Mouse (Mus musculus) E14TG2a.4 (cell line): ENCODE data around the gene Cpm.
"Not testable (repeated sequence)": the region's sequence is repeated elsewhere in the genome, so short reads cannot be mapped to it uniquely, and the experiment has no call there.

Source experiments
- H3K27me3 ChIP-seq: 2 replicates; pipeline ENCODE4 v1.6.1; 2014; ENCODE audit warnings: low read length, control low read depth; ENCODE audit not compliant: insufficient read depth
- H3K36me3 ChIP-seq: 2 replicates; pipeline ENCODE4 v1.6.1; 2014; ENCODE audit warnings: low read length, control low read depth; ENCODE audit not compliant: insufficient read depth
- H3K4me1 ChIP-seq: replicated peaks from 2 replicates; pipeline ENCODE4 v1.6.1; 2014; ENCODE audit warnings: low read depth, low read length, control low read depth
- H3K4me3 ChIP-seq: replicated peaks from 2 replicates; pipeline ENCODE4 v1.5.1; 2014; ENCODE audit warnings: mild to moderate bottlenecking, low read length
- H3K9me3 ChIP-seq: 2 replicates; pipeline ENCODE4 v1.6.1; 2014; ENCODE audit warnings: low read length, control low read depth
- CTCF ChIP-seq: conservative IDR thresholded peaks from 2 replicates; pipeline ENCODE4 v1.5.1; 2014; ENCODE audit warnings: low read length
- NANOG ChIP-seq: IDR thresholded peaks from 2 replicates; pipeline ENCODE4 v1.6.1; 2014; ENCODE audit warnings: borderline replicate concordance, low read length, mixed read lengths
- POU5F1 ChIP-seq: IDR thresholded peaks from 2 replicates; pipeline ENCODE4 v1.6.1; 2014; ENCODE audit warnings: low read length, borderline replicate concordance

Gene Cpm

GRCm38 (mm10) chr10:117702024-117702833 is 72.9 kb downstream of the Cpm start:
- no peak overlapping the region for H3K4me3 ChIP-seq
- H3K4me1 ChIP-seq, result peaks cover 67% of the 10 kb centered on the region
- no peaks in the 10 kb centered on the region for H3K9me3 ChIP-seq
- H3K27me3 ChIP-seq, result no peaks in the 10 kb centered on the region
- TF ChIP-seq CTCF (no peak), NANOG (no peak), POU5F1 (no peak)
- H3K36me3 ChIP-seq, result peaks cover 99% of the 10 kb centered on the region

- H3K4me1 ChIP-seq, result peaks cover 67% of the 10 kb centered on the region
- TF ChIP-seq CTCF (no peak), NANOG (peak; percentile 54; the same call in 1 of the 2 replicates), POU5F1 (no peak)
- no peak overlapping the region for H3K4me3 ChIP-seq
- H3K36me3 ChIP-seq, result peaks cover 96% of the 10 kb centered on the region
- no peaks in the 10 kb centered on the region for H3K27me3 ChIP-seq
- no peaks in the 10 kb centered on the region for H3K9me3 ChIP-seq
Measured at GRCm38 (mm10) chr10:117703506-117703905, 74.2 kb downstream of the Cpm start.

- not testable (repeated sequence) for H3K4me3 ChIP-seq, H3K27me3 ChIP-seq, H3K9me3 ChIP-seq
- H3K36me3 ChIP-seq, result peaks cover 94% of the 10 kb centered on the region
- H3K4me1 ChIP-seq, result peaks cover 70% of the 10 kb centered on the region
Measured at GRCm38 (mm10) chr10:117704314-117704963, 75.1 kb downstream of the Cpm start.

- no peak for TF ChIP-seq POU5F1
- no peak for TF ChIP-seq NANOG
- no peak for TF ChIP-seq CTCF
Measured at GRCm38 (mm10) chr10:117704964-117705335, 75.7 kb downstream of the Cpm start.

GRCm38 (mm10) chr10:117705806-117706205 is 76.5 kb downstream of the Cpm start:
- Histone ChIP-seq H3K4me3 (no peak overlapping the region), H3K36me3 (peaks cover 82% of the 10 kb centered on the region), H3K9me3 (no peaks in the 10 kb centered on the region), H3K4me1 (peaks cover 68% of the 10 kb centered on the region), H3K27me3 (no peaks in the 10 kb centered on the region)
- TF ChIP-seq NANOG, result no peak
- no peak for TF ChIP-seq CTCF
- TF ChIP-seq POU5F1, result no peak

More at GRCm38 (mm10) chr10:117704964-117705335, 75.7 kb downstream of the Cpm start:
- Histone ChIP-seq H3K9me3 (no peaks in the 10 kb centered on the region), H3K36me3 (peaks cover 90% of the 10 kb centered on the region), H3K4me1 (peaks cover 68% of the 10 kb centered on the region), H3K4me3 (no peak overlapping the region), H3K27me3 (no peaks in the 10 kb centered on the region)

GRCm38 (mm10) chr10:117706440-117706839 is 77.1 kb downstream of the Cpm start:
- no peaks in the 10 kb centered on the region for H3K27me3 ChIP-seq
- no peak for TF ChIP-seq NANOG
- no peak for TF ChIP-seq POU5F1
- TF ChIP-seq CTCF, result no peak
- H3K4me1 ChIP-seq, result peaks cover 70% of the 10 kb centered on the region
- peaks cover 75% of the 10 kb centered on the region for H3K36me3 ChIP-seq
- peak overlapping the region; percentile 98 for H3K4me3 ChIP-seq
- no peaks in the 10 kb centered on the region for H3K9me3 ChIP-seq

GRCm38 (mm10) chr10:117707114-117707838 is 78.0 kb downstream of the Cpm start:
- TF ChIP-seq NANOG (no peak), CTCF (no peak), POU5F1 (no peak)

GRCm38 (mm10) chr10:117708376-117708775 is 79.1 kb downstream of the Cpm start:
- peaks cover 78% of the 10 kb centered on the region for H3K4me1 ChIP-seq
- no peaks in the 10 kb centered on the region for H3K27me3 ChIP-seq
- no peak for TF ChIP-seq POU5F1
- TF ChIP-seq CTCF, result no peak
- no peak for TF ChIP-seq NANOG
- no peaks in the 10 kb centered on the region for H3K9me3 ChIP-seq
- peak overlapping the region; percentile 98 for H3K4me3 ChIP-seq
- H3K36me3 ChIP-seq, result peaks cover 56% of the 10 kb centered on the region

More at GRCm38 (mm10) chr10:117707114-117707838, 78.0 kb downstream of the Cpm start:
- H3K9me3 ChIP-seq, result no peaks in the 10 kb centered on the region
- H3K4me3 ChIP-seq, result peak overlapping the region; percentile 98
- H3K36me3 ChIP-seq, result peaks cover 67% of the 10 kb centered on the region
- peaks cover 74% of the 10 kb centered on the region for H3K4me1 ChIP-seq
- H3K27me3 ChIP-seq, result no peaks in the 10 kb centered on the region
